Mouse (Mus musculus) kidney, postnatal 0 days (tissue): ENCODE results near the gene Slc16a10. TPM values are rescaled to one million over a fixed set of nuclear protein-coding genes. Genes with fewer than 3 reads are reported as not detected.

Experiments
- ATAC-seq: fragments of 200-750 bp; cut with Nextera tagmentation; replicated peaks from 2 replicates; pipeline ENCODE4 v1.8.0; 2017; ENCODE audit warnings: low read depth, moderate number of reproducible peaks, moderate TSS enrichment, moderate library complexity; ENCODE audit not compliant: low FRiP score
- DNase-seq: peaks from one replicate; pipeline ENCODE4 v3.0.0-alpha.2; 2016; ENCODE audit warnings: low spot score
- H3K27ac ChIP-seq: fragments of 300-500 bp; sonication (generic); 2 replicates; pipeline ENCODE4 v1.5.1; 2014; ENCODE audit warnings: mild to moderate bottlenecking
- H3K27me3 ChIP-seq: fragments of 300-500 bp; sonication (generic); 2 replicates; pipeline ENCODE4 v1.6.1; 2014; ENCODE audit warnings: low read length, mixed read lengths; ENCODE audit not compliant: insufficient read depth
- H3K36me3 ChIP-seq: fragments of 300-500 bp; sonication (generic); 2 replicates; pipeline ENCODE4 v1.6.1; 2014; ENCODE audit warnings: low read length, mixed read lengths; ENCODE audit not compliant: insufficient read depth
- H3K4me1 ChIP-seq: fragments of 300-500 bp; sonication (generic); replicated peaks from 2 replicates; pipeline ENCODE4 v1.6.1; 2014; ENCODE audit warnings: antibody characterized with exemption, low read length, mixed read lengths; ENCODE audit not compliant: insufficient read depth
- H3K4me2 ChIP-seq: fragments of 300-500 bp; sonication (generic); 2 replicates; pipeline ENCODE4 v1.6.1; 2014; ENCODE audit warnings: mild to moderate bottlenecking, low read length, moderate library complexity, mixed read lengths
- H3K4me3 ChIP-seq: fragments of 300-500 bp; sonication (generic); replicated peaks from 2 replicates; pipeline ENCODE4 v1.5.1; 2014; ENCODE audit warnings: low read depth, low read length
- H3K9ac ChIP-seq: fragments of 300-500 bp; sonication (generic); 2 replicates; pipeline ENCODE4 v1.6.1; 2014; ENCODE audit warnings: low read depth, low read length
- H3K9me3 ChIP-seq: fragments of 300-500 bp; sonication (generic); replicated peaks from 2 replicates; pipeline ENCODE4 v1.6.1; 2016; ENCODE audit warnings: low read length, inconsistent platforms, mixed read lengths
- CTCF ChIP-seq: IDR thresholded peaks from 2 replicates; pipeline ENCODE4 v1.5.1; 2016; ENCODE audit warnings: antibody characterized with exemption, low read depth, mild to moderate bottlenecking, moderate library complexity
- WGBS: fragments of 180-500 bp; shearing (Covaris S2); extraction: QIAGEN DNeasy Blood & Tissue Kit; methylation state at CpG from one replicate; pipeline ENCODE4 v1.1.7; 2014; 5-methylcytosine and 5-hydroxymethylcytosine counted together
- polyA plus RNA-seq: library from polyadenylated mRNA; unstranded; fragments of >200 nt; fragmentation: Nextera tagmentation; extraction: Ambion mirVana; gene quantifications from 2 replicates; pipeline ENCODE4 v1.2.1, GENCODE M21; 2015

Slc16a10 gene
- polyA plus RNA-seq, 1 experiment from 2014 or later, result 10.0 TPM

DNA sequence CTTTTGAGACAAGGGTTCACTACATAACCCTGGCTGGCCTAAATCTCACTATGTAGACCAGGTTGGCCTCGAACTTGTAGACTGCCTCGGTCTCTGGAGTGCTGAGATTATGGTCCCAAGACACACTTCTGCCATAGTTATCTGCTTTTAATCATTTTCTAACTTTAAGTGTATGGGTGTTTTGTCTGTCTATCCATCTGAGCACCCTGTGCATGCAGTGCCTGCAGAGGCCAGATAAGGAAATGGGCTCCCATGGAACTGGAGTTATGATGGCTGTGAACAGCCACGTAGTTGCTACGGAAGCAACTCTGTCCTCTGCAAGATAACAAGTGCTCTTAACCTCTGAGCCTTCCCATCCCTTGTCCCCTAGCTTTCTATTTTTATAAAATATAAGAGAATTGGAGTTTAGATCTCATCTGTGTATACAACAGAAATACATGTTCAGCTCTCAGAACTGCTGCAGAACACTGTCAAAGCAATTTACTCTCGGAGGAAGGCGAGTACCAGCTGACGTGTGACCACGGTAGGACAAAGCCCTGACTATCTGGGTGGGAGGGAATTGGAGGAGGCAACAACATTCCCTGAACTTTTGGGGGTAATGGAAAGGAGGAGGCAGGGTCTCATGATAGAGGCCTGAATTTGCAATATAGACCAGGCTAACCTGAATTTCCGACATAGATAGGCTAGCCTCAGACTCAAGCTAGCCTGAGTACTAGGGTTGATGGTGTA is 10.2 kb downstream of the Slc16a10 start:
- TF ChIP-seq CTCF, result no peak
- DNase-seq (no peak), ATAC-seq (no peak)
- Histone ChIP-seq H3K36me3 (no peaks in the 10 kb centered on the region), H3K27me3 (no peaks in the 10 kb centered on the region), H3K4me2 (no peak overlapping the region), H3K9me3 (no peaks in the 10 kb centered on the region), H3K27ac (no peak overlapping the region), H3K4me3 (no peak overlapping the region), H3K4me1 (no peaks in the 10 kb centered on the region), H3K9ac (no peak overlapping the region)
- 88% methylated on average over 9 of the region's 9 CpGs for WGBS

DNA sequence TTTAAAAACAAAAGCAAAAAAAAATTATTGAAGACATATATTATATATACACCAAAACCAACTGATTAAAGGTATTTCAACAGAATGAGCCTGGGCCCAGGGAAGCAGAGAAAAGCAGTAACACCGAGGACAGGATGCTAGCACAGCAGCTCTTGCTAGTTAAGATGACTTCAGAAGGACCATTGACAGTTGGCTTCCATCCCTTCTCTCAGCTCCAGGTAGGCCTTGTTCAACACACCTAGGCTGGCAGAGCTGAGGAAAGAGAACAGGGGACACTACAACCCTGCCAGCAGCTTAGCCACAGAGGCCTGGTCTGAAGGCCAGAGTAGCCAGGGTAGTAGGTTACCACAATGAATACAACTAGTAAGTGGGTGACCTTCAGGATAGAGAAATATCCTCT is 11.9 kb downstream of the Slc16a10 start:
- no peak overlapping the region for H3K9ac ChIP-seq
- 73% methylated on average over 1 of the region's 1 CpGs for WGBS
- DNase-seq (no peak), ATAC-seq (no peak)
- H3K4me3 ChIP-seq, result no peak overlapping the region
- H3K27me3 ChIP-seq, result no peaks in the 10 kb centered on the region
- H3K27ac ChIP-seq, result no peak overlapping the region
- no peaks in the 10 kb centered on the region for H3K4me1 ChIP-seq
- TF ChIP-seq CTCF, result no peak
- H3K4me2 ChIP-seq, result no peak overlapping the region
- no peaks in the 10 kb centered on the region for H3K36me3 ChIP-seq
- no peaks in the 10 kb centered on the region for H3K9me3 ChIP-seq

DNA sequence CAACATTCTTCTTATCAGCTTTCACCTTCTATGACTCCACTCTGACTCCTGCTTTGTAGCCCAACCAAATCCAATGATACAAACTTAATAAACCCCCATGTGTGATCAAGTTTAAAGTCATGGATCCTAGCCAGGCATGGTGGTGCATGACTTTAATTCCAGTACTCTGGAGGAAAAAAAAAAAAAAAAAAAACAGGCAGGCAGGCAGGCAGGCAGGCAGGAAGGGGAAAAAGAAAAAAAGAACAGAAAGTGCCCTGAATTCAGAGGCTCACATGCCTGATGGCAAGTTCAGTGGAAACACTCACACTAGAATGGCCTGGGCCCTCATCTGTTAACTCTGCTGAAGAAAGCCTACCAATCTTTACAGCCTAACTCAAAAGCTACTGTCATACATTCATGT is 12.9 kb downstream of the Slc16a10 start:
- no peak for TF ChIP-seq CTCF
- no peaks in the 10 kb centered on the region for H3K36me3 ChIP-seq
- H3K4me3 ChIP-seq, result no peak overlapping the region
- no peaks in the 10 kb centered on the region for H3K27me3 ChIP-seq
- no peak overlapping the region for H3K27ac ChIP-seq
- H3K4me1 ChIP-seq, result no peaks in the 10 kb centered on the region
- DNase-seq (no peak), ATAC-seq (no peak)
- no peak overlapping the region for H3K9ac ChIP-seq
- no peak overlapping the region for H3K4me2 ChIP-seq
- no peaks in the 10 kb centered on the region for H3K9me3 ChIP-seq

DNA sequence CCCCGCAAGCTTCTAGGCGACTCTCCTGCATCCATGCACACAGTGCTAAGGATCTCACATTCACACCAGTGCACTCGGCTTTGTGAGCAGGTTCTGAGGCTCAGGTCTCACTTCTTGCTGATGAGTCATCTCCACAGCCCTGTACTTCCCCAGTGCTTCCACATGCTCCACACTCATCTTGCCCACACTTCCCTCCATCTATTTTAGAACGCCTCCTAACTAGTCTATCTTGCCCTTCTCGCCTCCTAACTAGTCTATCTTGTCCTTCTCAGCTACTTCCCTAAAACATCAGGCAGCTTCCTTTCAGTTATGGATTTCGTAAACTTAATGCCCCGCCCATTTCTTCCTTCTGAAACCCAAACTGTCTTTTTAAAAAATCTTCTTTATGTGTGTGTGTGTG is 13.6 kb downstream of the Slc16a10 start:
- ATAC-seq (no peak), DNase-seq (no peak)
- Histone ChIP-seq H3K27ac (no peak overlapping the region), H3K9me3 (no peaks in the 10 kb centered on the region), H3K36me3 (no peaks in the 10 kb centered on the region), H3K27me3 (no peaks in the 10 kb centered on the region), H3K4me2 (no peak overlapping the region), H3K4me1 (no peaks in the 10 kb centered on the region), H3K9ac (no peak overlapping the region), H3K4me3 (no peak overlapping the region)
- 84% methylated on average over 7 of the region's 7 CpGs for WGBS
- no peak for TF ChIP-seq CTCF

DNA sequence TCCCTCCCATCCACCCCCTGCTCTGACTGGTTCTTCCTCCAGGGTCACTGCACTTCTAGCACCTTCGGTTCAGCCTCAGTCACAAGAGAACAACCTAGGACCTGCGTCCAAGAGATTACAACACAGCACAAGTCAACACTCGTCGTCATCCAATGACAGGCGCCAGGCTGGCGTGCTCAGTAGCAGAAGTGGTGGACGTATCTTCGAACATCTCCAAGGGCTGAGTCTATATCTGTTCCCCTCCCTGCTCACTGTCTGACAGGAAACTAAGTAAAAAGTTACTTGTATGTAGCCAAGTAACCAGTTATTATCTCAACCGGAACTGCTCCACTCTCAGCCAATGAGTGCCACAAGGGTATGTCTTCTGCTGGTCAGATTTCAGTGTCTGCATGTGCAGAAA is 16.9 kb downstream of the Slc16a10 start:
- ATAC-seq, result no peak
- H3K27ac ChIP-seq, result no peak overlapping the region
- H3K4me2 ChIP-seq, result no peak overlapping the region
- H3K4me3 ChIP-seq, result no peak overlapping the region
- no peak overlapping the region for H3K9ac ChIP-seq
- 94% methylated on average over 9 of the region's 9 CpGs for WGBS
- no peaks in the 10 kb centered on the region for H3K36me3 ChIP-seq
- no peaks in the 10 kb centered on the region for H3K27me3 ChIP-seq
- no peak for DNase-seq
- H3K4me1 ChIP-seq, result no peaks in the 10 kb centered on the region
- no peak for TF ChIP-seq CTCF
- no peaks in the 10 kb centered on the region for H3K9me3 ChIP-seq

DNA sequence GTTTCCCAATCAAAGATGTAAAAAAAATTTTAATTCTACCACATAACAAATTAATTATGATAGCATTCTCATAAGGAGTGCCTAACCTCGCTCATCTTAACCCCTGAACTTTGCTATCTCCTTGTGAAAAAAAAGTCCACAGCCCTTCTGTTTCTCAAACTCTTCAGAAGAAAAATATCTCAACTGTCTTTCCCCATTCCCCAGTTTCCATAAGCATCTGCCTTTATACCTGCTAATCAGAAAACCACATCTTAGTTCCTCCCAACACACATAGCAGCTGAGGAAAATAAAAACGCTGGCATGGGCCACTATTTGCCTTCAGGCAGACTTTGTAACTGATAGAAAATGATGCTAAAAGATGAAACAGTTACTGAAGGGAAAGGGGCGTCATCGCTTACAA is 17.5 kb downstream of the Slc16a10 start:
- Histone ChIP-seq H3K4me1 (no peaks in the 10 kb centered on the region), H3K4me2 (no peak overlapping the region), H3K36me3 (no peaks in the 10 kb centered on the region), H3K27ac (no peak overlapping the region), H3K4me3 (no peak overlapping the region), H3K9ac (no peak overlapping the region), H3K27me3 (no peaks in the 10 kb centered on the region), H3K9me3 (no peaks in the 10 kb centered on the region)
- DNase-seq (no peak), ATAC-seq (no peak)
- WGBS, result 79% methylated on average over 4 of the region's 4 CpGs
- TF ChIP-seq CTCF, result no peak

DNA sequence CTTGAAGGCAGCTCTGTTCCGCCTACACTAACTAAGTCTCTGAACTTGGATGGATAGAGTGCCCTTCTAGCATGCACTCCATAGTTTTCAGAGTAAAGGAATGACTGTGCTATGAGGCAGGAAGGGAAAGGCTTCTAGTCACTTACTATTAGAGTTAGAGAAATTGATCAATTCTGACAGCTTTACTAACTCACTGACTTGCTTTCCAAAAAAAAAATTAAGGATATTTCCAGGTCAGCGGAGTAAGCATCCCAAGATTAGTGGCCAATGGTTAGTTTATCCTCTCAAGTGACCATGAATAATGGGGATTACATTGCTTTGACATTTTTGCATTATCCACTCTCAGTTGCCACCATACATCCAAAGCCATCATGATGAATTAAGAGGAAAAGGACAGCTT is 18.0 kb downstream of the Slc16a10 start:
- WGBS, result 86% methylated on average over 2 of the region's 2 CpGs
- Histone ChIP-seq H3K9ac (no peak overlapping the region), H3K27me3 (no peaks in the 10 kb centered on the region), H3K9me3 (no peaks in the 10 kb centered on the region), H3K27ac (no peak overlapping the region), H3K4me2 (no peak overlapping the region), H3K4me3 (no peak overlapping the region), H3K36me3 (no peaks in the 10 kb centered on the region), H3K4me1 (no peaks in the 10 kb centered on the region)
- no peak for TF ChIP-seq CTCF
- no peak for ATAC-seq
- DNase-seq, result no peak
